Mouse (Mus musculus) heart, adult 2 months (tissue): ENCODE data around the gene Tgfbr3. TPM values are rescaled to one million over a fixed set of nuclear protein-coding genes. Genes with fewer than 3 reads are reported as not detected.
A peak's percentile ranks its signal among the peaks of the same experiment; 100 is the strongest.

Experiments used
- DNase-seq, 2 experiments: peaks; one replicate each; pipeline ENCODE4 v3.0.0; 2021
- H3K27ac ChIP-seq: fragments of 200-600 bp; 2 replicates; pipeline ENCODE4 v1.8.1; 2022
- H3K27me3 ChIP-seq: fragments of 200-500 bp; 2 replicates; pipeline ENCODE4 v1.6.1; 2012; ENCODE audit warnings: mild to moderate bottlenecking, low read length, inconsistent platforms, mixed read lengths; ENCODE audit not compliant: control insufficient read depth, insufficient read depth
- H3K36me3 ChIP-seq: fragments of 200-500 bp; 2 replicates; pipeline ENCODE4 v1.6.1; 2012; ENCODE audit warnings: low read length, inconsistent platforms; ENCODE audit not compliant: control insufficient read depth, insufficient read depth
- H3K4me1 ChIP-seq: fragments of 200-500 bp; 2 replicates; pipeline ENCODE4 v1.6.1; 2011; ENCODE audit warnings: low read length; ENCODE audit not compliant: control insufficient read depth, insufficient read depth
- H3K4me3 ChIP-seq: fragments of 200-600 bp; 2 replicates; pipeline ENCODE4 v1.8.1; 2022
- H3K79me2 ChIP-seq: fragments of 200-500 bp; replicated peaks from 2 replicates; pipeline ENCODE4 v1.6.1; 2012; ENCODE audit warnings: mild to moderate bottlenecking, inconsistent platforms, low read length, moderate library complexity, mixed read lengths; ENCODE audit not compliant: control insufficient read depth, insufficient read depth
- H3K9ac ChIP-seq: fragments of 200-500 bp; 2 replicates; pipeline ENCODE4 v1.6.1; 2012; ENCODE audit warnings: low read depth, mild to moderate bottlenecking, control low read depth, inconsistent platforms, low read length, mixed read lengths
- CTCF ChIP-seq: fragments of 200-600 bp; IDR thresholded peaks from 2 replicates; pipeline ENCODE4 v1.8.1; 2022; ENCODE audit warnings: antibody characterized with exemption, mild to moderate bottlenecking, moderate library complexity
- EP300 ChIP-seq: fragments of 200-500 bp; IDR thresholded peaks from 2 replicates; pipeline ENCODE4 v1.6.1; 2011; ENCODE audit warnings: low read depth, low read length, control low read depth; ENCODE audit not compliant: insufficient read depth
- POLR2A ChIP-seq: fragments of 200-500 bp; IDR thresholded peaks from 2 replicates; pipeline ENCODE4 v1.6.1; 2011; ENCODE audit warnings: mild to moderate bottlenecking, low read depth, low read length, control low read depth; ENCODE audit not compliant: insufficient read depth
- WGBS: fragments of 180-500 bp; shearing (Covaris S2); methylation state at CpG from one replicate; pipeline ENCODE4 v1.1.7; 2018; 5-methylcytosine and 5-hydroxymethylcytosine counted together
- intact Hi-C: fragments of 180-260 bp; cut with DNase I; formaldehyde crosslinking; loops from one replicate; pipeline ENCODE4 v1.15.1; 2025
- polyA plus RNA-seq: library from polyadenylated mRNA; depleted of rRNA; stranded (reverse); fragments of >200 nt; gene quantifications from 2 replicates; pipeline ENCODE4 v1.2.3, GENCODE M21; 2012
- total RNA-seq, 2 experiments: library from RNA; stranded (reverse); gene quantifications; 2 replicates each; pipeline ENCODE4 v1.2.3; 2021

Tgfbr3 gene
- total and polyA plus RNA-seq, 3 experiments, result 27.2 to 47.6 (median 41.2) TPM

DNA sequence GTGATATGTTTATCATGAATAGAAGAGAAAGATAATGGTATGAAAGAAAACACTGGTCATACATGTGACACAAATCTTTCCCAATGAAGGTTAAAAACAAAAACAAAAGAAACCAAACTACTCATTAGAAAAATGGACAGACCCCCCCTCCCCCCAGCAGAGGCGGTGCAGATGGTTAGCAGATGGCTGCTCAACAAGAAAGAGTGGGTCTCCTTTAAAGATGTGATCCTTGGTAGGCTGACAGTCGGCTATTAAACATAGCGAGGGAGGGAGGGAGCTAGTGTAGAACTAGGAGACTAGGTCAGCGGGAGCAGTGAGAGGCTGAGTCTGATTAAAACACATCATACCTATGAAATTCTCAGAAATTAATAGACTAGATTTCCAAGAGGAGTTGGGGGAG is 186.5 kb downstream of the Tgfbr3 start:
- no peak overlapping the region for H3K9ac ChIP-seq
- no peak overlapping the region for H3K4me3 ChIP-seq
- no peak overlapping the region for H3K27ac ChIP-seq
- 0 out of 2 replicates have a peak, but pooled peaks cover 2% of the 10 kb centered on the region for H3K4me1 ChIP-seq
- H3K79me2 ChIP-seq, result no peaks in the 10 kb centered on the region
- H3K27me3 ChIP-seq, result no peaks in the 10 kb centered on the region
- H3K36me3 ChIP-seq, result no peaks in the 10 kb centered on the region
- WGBS, result 90% methylated on average over 4 of the region's 4 CpGs
- DNase-seq, result no peak
- intact Hi-C loops, result no loop called here
- TF ChIP-seq CTCF (no peak), POLR2A (no peak), EP300 (no peak)

DNA sequence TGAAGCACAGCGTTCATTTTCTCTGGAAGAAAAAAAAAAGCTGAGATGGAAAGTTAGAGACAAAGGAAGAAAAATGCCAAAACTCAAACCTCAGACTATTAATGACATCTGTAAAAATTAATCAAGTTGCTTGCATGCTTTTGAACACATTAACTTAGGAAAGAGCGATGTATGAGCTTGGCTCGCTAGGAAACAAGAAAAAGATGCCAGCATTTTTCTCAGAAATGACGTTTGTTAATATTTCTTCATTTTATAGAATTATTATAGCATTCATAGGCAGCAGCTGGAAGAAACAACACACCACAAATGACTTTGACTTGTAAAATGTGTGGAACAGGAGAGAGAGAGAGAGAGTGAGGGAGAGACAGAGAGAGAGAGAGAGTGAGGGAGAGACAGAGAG is 187.7 kb downstream of the Tgfbr3 start:
- Histone ChIP-seq H3K4me1 (0 out of 2 replicates have a peak, but pooled peaks cover 2% of the 10 kb centered on the region), H3K27ac (no peak overlapping the region), H3K27me3 (no peaks in the 10 kb centered on the region), H3K36me3 (no peaks in the 10 kb centered on the region), H3K4me3 (no peak overlapping the region), H3K79me2 (no peaks in the 10 kb centered on the region), H3K9ac (no peak overlapping the region)
- WGBS, result 76% methylated on average over 4 of the region's 4 CpGs
- TF ChIP-seq EP300 (no peak), POLR2A (no peak), CTCF (no peak)
- intact Hi-C loops, result no loop called here
- no peak for DNase-seq

DNA sequence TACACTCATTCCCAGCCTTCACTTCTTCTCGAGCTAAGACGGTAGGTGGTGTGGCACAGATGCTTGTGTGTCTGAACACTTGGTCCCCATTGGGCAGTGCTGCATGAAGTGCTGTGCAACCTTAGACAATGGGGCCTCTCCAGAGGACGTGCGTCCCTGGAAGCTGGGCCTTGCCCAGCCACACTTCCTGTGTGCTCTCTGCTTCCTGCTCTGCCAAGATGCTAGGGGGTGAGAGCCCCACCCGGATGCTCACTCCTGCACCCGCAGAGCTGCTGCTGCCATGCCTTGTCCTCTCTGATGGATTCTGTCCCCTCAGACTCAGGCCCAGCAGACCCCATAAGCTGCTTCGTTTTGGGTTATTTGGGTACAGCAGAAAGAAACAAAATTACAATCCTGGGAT is 188.3 kb downstream of the Tgfbr3 start:
- Histone ChIP-seq H3K36me3 (no peaks in the 10 kb centered on the region), H3K9ac (no peak overlapping the region), H3K27ac (peak overlapping the region; percentile 12; the same call in 1 of the 2 replicates), H3K27me3 (no peaks in the 10 kb centered on the region), H3K4me3 (no peak overlapping the region), H3K4me1 (0 out of 2 replicates have a peak, but pooled peaks cover 2% of the 10 kb centered on the region), H3K79me2 (no peaks in the 10 kb centered on the region)
- 58% methylated on average over 7 of the region's 7 CpGs for WGBS
- intact Hi-C loops, result no loop called here
- TF ChIP-seq POLR2A (no peak), CTCF (no peak), EP300 (no peak)
- no peak for DNase-seq

DNA sequence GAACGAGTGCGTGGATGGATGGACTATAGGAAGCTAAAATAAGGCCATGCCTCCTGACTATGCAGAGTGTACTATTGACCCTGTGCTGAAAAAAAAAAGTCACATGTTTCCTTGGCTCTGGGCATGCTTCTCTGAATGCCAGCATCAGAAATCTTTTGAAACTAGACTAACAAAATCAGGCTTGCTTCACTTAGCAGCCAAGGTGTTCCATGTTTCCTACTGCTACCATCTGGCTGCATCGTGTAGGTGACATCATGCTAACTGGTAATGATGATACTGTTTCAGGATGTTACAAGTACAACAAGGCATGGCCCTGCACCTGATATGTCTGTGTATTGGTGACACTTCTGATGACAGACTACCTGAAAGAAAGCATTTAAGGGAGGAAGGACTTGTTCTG is 189.8 kb downstream of the Tgfbr3 start:
- no peaks in the 10 kb centered on the region for H3K79me2 ChIP-seq
- intact Hi-C loops, result no loop called here
- DNase-seq, result no peak
- no peak overlapping the region for H3K9ac ChIP-seq
- no peaks in the 10 kb centered on the region for H3K27me3 ChIP-seq
- H3K27ac ChIP-seq, result no peak overlapping the region
- 0 out of 2 replicates have a peak, but pooled peaks cover 2% of the 10 kb centered on the region for H3K4me1 ChIP-seq
- TF ChIP-seq CTCF (no peak), POLR2A (no peak), EP300 (no peak)
- H3K4me3 ChIP-seq, result no peak overlapping the region
- no peaks in the 10 kb centered on the region for H3K36me3 ChIP-seq
- WGBS, result 84% methylated on average over 3 of the region's 3 CpGs

DNA sequence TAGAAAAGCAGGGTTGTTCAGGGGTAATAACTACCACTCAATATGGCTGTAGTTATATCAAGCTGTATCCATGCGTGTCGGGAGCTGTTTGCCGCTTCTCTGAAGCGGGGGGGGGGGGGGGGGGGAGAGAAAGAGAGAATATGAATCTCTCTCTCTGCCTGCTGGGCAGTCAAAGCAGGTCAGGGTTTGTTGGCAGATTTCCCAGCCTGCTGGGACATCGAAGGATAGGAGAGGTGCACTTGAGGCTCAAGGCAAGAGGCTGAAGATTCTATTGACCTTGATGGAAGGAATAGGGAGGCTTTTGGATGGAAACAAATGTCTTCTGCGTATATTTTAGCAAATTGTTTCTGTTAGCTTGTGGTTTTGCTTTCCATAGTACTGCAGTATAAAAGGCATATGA is 190.4 kb downstream of the Tgfbr3 start:
- Histone ChIP-seq H3K4me3 (no peak overlapping the region), H3K27me3 (no peaks in the 10 kb centered on the region), H3K36me3 (no peaks in the 10 kb centered on the region), H3K27ac (no peak overlapping the region), H3K79me2 (no peaks in the 10 kb centered on the region), H3K9ac (no peak overlapping the region), H3K4me1 (0 out of 2 replicates have a peak, but pooled peaks cover 2% of the 10 kb centered on the region)
- DNase-seq, result no peak
- no peak for TF ChIP-seq CTCF
- no peak for TF ChIP-seq EP300
- TF ChIP-seq POLR2A, result no peak
- 31% methylated on average over 6 of the region's 6 CpGs for WGBS
- intact Hi-C loops, result no loop called here

DNA sequence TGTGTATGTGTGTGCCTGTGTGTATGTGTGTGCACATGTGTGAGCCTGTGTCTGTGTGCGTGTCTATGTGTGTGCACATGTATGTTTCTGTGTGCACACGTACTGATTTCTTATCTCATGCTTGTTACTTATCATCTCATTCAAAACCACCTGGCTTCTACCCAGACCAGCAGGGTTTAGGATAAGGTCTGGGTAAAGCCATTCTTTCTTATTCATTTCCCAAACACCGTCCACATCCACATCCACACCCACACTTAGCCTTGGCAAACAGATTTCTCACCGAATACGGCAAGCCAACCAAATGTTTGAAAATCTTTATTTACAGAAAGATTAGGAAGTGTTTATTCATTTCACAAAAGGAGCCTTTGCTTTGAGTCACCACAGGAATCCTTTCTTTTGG is 191.4 kb downstream of the Tgfbr3 start:
- no peak overlapping the region for H3K4me3 ChIP-seq
- DNase-seq, result no peak
- TF ChIP-seq EP300 (no peak), POLR2A (no peak), CTCF (no peak)
- no peaks in the 10 kb centered on the region for H3K79me2 ChIP-seq
- no peaks in the 10 kb centered on the region for H3K36me3 ChIP-seq
- H3K27me3 ChIP-seq, result no peaks in the 10 kb centered on the region
- peaks cover 3% of the 10 kb centered on the region; the same call in 1 of the 2 replicates for H3K4me1 ChIP-seq
- no peak overlapping the region for H3K9ac ChIP-seq
- intact Hi-C loops, result no loop called here
- H3K27ac ChIP-seq, result no peak overlapping the region
- WGBS, result 75% methylated on average over 5 of the region's 5 CpGs
